Mouse (Mus musculus) left cerebral cortex, adult 2 months (tissue): ENCODE results near the gene Skil. TPM values are rescaled to one million over a fixed set of nuclear protein-coding genes. Genes with fewer than 3 reads are reported as not detected.
"Not testable (repeated sequence)": the region's sequence is repeated elsewhere in the genome, so short reads cannot be mapped to it uniquely, and the experiment has no call there.

Experiments used
- DNase-seq, 2 experiments: peaks; one replicate each; pipeline ENCODE4 v3.0.0; 2021 to 2022; ENCODE audit warnings: low spot score in 2 of 2, mixed read lengths in 1 of 2; ENCODE audit errors: extremely low spot score in 1 of 2
- H3K27ac ChIP-seq: fragments of 200-600 bp; 2 replicates; pipeline ENCODE4 v1.8.1; 2022
- H3K4me3 ChIP-seq: fragments of 200-600 bp; 2 replicates; pipeline ENCODE4 v1.8.1; 2022
- CTCF ChIP-seq: fragments of 200-600 bp; IDR thresholded peaks from 2 replicates; pipeline ENCODE4 v1.8.1; 2022; ENCODE audit warnings: antibody characterized with exemption, mild to moderate bottlenecking, moderate library complexity
- intact Hi-C: fragments of 180-260 bp; cut with DNase I; formaldehyde crosslinking; loops from one replicate; pipeline ENCODE4 v1.15.1; 2025
- total RNA-seq, 2 experiments: library from RNA; stranded (reverse); gene quantifications; 2 replicates each; pipeline ENCODE4 v1.2.3; 2021

The Skil gene
- total RNA-seq, 2 experiments from 2014 or later: 65.8 to 68.1 TPM

DNA sequence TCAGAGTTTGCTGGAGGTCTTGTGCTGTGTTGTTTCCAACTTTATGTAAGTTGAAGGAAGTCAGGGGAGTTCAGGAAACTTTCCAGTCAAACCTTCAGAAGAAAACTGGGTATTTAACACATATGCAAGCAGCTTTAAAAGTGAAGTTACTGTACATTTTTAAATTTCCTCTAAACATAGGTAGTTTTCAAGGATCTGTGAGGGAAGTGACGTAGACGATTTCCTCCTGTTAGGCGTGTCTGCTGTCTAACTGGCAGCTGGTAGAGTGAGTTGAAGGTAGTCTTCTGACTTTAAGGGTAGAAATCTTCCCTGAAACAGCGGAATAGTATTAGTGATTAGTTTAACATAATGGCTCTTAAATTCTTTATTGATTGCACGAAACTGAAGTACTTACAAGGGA lies 5.2 kb downstream of the Skil start:
- H3K4me3 ChIP-seq: no peak overlapping the region; the same call in 1 of the 2 replicates
- TF ChIP-seq CTCF: no peak
- DNase-seq: no peak
- H3K27ac ChIP-seq: no peak overlapping the region
- intact Hi-C loops: no loop called here

DNA sequence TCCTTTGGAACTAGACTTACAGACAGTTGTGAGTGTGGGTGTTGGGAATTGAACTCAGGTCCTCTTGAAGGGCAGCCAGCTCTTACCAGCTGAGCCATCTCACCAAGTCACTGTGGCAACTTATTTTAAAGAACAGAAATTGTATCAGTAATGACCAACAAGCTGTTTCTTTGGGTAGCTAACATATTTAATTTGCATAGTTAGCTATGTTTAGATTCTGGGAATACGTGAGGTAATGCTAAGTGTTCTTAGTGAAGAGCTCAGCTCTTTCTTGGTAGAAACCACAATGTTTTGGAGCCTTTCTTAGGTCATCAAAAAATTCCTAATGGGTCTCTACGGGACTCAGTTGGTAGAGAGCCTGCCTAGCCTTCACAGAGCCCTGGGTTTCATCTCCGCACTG lies 5.9 kb downstream of the Skil start:
- no peak for TF ChIP-seq CTCF
- DNase-seq: no peak
- no peak overlapping the region for H3K4me3 ChIP-seq
- no peak overlapping the region for H3K27ac ChIP-seq
- intact Hi-C loops: no loop called here

DNA sequence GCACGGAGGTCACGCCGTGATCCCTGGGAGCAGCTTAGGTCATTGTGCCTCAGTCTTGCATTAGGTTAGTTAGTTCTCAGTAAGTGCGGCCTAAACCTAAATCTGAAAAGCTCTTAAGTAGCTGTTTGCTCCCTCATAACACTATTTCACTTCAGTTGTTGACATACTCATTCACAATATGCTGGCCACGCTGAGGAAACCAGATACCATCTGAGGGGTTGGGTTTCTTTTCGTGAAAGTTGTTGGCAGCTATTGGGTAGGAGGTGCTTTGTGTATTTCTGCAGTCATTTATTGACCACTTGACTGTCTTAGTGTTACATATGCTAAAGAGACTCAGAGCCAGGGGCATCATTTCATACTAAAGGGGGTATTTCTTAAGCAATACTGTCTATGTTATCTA lies 10.1 kb downstream of the Skil start:
- no peak for DNase-seq
- Histone ChIP-seq H3K4me3 (no peak overlapping the region), H3K27ac (no peak overlapping the region)
- TF ChIP-seq CTCF: no peak
- intact Hi-C loops: no loop called here

DNA sequence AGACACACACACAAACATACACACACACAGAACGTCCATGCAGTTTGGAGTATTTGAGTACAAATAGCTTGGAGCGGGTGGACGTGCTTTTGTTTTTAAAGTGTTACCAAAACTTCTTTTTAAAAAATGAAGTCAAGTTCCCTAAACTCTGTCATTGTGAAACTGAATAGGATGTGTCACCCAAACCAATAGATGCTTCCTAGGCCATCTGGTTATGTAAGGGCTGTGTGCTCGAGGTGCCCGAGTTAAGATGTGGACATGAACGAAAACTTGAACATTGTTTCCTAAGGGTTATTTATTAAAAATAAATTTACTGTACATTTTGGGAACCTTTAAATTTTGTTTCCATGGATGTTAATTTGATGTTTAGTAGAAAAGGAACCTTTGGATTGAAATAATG lies 11.7 kb downstream of the Skil start:
- TF ChIP-seq CTCF: no peak
- intact Hi-C loops: no loop called here
- no peak for DNase-seq
- Histone ChIP-seq H3K27ac (no peak overlapping the region), H3K4me3 (no peak overlapping the region)

DNA sequence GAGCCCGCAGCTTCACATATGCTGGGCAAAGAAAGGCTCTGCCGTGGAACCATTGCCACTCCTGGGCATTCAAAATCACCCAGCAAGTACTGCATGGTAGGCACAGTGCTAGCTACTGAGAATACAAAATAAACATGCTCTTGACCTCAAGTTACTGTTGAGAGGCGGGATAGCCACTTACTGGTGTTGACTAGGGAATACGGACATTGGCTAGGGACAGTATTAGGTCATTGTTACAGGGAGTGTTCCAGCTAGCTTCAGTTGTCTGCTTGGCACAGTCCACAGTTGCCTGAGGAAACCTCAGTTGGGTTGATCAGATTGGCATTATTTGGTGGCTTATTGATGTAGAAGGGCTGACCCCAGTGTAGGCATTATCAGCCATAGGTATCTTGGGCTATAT lies 12.8 kb downstream of the Skil start:
- TF ChIP-seq CTCF: no peak
- intact Hi-C loops: loop anchor here (2.0 kb wide), 1 partner anchor 51 kb away; no protein-coding TSS in a partner anchor
- no peak overlapping the region for H3K27ac ChIP-seq
- H3K4me3 ChIP-seq: no peak overlapping the region
- DNase-seq: peak in 1 of 2 experiments; percentile 5

DNA sequence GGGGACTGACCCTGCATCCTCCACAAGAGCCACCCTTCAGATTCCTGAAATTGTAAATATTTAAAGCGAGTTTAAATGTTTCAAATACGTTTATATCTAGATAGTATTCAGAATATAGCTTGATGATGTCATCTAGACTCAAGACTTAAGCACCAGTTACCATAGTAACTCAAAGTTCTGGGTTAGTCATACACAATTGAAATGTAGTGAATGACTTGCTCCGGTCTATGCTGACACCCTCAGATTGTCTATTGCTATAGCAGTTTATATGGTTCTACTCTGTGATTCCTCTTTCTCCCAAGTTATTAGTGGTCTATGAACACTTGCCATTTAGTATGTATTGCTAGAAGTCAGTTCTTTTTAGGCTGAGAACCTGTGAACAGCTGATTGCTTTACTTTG lies 14.2 kb downstream of the Skil start:
- peak; percentile 57 for TF ChIP-seq CTCF
- intact Hi-C loops: loop anchor here (2.0 kb wide), 1 partner anchor 52 kb away; no protein-coding TSS in a partner anchor
- peak in 1 of 2 experiments; percentile 6 for DNase-seq

DNA sequence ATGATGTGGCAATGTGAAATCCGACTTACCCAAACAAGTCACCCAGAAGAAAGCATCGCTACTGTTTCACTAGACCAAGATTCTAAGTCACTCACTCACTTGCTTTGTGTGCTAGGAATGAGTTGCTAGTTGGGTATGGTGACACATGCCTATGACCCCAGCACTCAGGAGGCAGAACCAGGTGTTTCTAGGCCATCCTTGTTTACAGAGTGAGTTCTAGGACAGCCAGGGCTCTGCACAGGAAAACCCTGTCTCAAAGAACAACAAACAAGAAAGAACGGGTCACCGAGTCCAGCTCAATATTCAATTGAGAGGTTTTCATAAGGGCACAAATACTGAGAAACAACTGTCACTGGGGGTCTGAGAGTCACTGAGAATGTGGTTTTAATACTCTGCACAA lies 28.2 kb downstream of the Skil start:
- no peak for TF ChIP-seq CTCF
- intact Hi-C loops: no loop called here
- no peak for DNase-seq

More for the DNA sequence above, 14.2 kb downstream of the Skil start:
- Histone ChIP-seq H3K27ac (no peak overlapping the region), H3K4me3 (no peak overlapping the region)

DNA sequence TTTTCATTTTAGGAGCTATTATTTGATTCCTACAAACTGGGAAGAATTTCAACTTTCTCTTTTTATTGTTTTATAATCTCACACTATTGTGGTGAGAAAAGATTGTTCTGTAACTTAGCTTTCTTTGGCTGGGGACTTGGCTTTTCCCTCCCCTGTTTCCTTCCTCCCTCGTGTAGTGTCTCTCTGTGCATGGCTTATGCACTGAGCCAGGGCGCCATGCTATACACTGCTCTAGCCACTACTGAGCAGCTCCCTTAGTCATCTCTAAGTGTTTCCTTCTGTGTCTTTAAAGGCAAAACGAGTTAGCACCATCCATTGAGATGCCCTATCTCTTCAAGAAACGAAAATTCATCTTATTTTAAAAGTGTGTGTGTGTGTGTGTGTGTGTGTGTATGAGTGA lies 31.4 kb downstream of the Skil start:
- TF ChIP-seq CTCF: no peak
- no peak overlapping the region for H3K27ac ChIP-seq
- H3K4me3 ChIP-seq: no peak overlapping the region
- no peak for DNase-seq
- intact Hi-C loops: no loop called here

More for the DNA sequence above, 28.2 kb downstream of the Skil start:
- Histone ChIP-seq H3K27ac (no peak overlapping the region), H3K4me3 (no peak overlapping the region)

DNA sequence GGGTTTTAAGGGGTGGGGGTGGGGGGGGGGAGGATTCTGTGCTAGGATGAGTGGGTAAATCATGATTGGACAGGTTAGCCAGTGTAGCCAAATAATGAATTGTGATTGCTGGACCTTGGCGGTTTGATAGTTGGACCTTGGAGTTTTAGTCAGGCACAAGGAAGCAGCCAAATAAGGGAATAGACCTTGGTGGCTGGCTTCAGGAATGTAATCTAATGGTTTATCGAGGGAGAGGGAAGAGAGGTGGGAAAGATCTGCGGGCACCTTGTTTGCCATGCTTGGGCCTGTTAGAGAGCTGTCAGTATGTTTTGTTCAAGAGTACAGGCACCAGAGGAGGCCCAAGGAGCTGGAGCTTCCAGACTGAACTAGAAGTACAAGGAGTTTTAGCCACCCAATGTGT lies 32.0 kb downstream of the Skil start:
- Histone ChIP-seq H3K27ac (no peak overlapping the region), H3K4me3 (no peak overlapping the region)
- no peak for TF ChIP-seq CTCF
- intact Hi-C loops: no loop called here
- no peak for DNase-seq

DNA sequence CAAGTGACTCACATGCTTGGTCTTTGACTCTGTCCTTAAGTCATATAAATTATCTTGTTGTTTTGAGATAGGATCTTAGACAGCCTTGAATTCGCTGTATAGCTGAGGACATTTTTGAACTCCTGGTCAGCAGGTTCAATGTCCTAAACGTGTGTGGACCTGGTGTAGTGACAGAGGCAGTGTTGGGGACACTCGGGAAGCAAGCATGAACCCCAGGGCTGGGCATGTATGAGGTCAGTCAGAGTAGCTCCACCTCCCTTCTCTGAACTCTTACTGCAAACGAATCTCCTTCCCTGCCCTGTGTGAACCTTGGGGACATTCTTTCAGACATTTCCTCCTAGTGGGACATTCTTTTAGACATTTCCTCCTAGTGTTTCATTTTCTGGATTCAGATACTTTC lies 34.9 kb downstream of the Skil start:
- intact Hi-C loops: loop anchor here (10.0 kb wide), 2 partner anchors 435 to 535 kb away; partner anchors contain the start of genes Actrt3 and Lrrc31

DNA sequence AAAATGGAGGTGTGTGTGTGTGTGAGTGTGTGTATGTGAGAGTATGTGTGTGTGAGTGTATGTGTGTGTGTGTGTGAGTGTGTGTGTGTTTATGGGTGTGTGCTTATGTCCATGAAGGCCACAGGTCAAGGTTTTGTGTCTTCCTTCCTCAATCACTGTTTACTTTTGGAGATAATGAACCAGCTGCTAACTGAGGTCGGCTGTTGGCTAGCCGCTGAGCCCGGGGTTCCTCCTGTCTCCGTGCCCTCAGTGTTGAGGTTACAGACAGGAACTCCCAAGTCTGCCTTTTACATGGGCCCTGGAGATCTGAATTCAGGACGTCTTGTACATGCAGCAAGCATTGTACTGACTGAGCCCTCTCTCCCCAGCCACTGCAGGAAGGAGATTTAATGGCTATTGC lies 38.8 kb downstream of the Skil start:
- intact Hi-C loops: loop anchor here (10.0 kb wide), 2 partner anchors 439 to 539 kb away; partner anchors contain the start of genes Actrt3 and Lrrc31
- no peak for TF ChIP-seq CTCF
- no peak overlapping the region for H3K27ac ChIP-seq
- no peak overlapping the region for H3K4me3 ChIP-seq
- DNase-seq: no peak

More for the DNA sequence above, 34.9 kb downstream of the Skil start:
- no peak for DNase-seq
- Histone ChIP-seq H3K27ac (no peak overlapping the region), H3K4me3 (no peak overlapping the region)
- TF ChIP-seq CTCF: no peak

DNA sequence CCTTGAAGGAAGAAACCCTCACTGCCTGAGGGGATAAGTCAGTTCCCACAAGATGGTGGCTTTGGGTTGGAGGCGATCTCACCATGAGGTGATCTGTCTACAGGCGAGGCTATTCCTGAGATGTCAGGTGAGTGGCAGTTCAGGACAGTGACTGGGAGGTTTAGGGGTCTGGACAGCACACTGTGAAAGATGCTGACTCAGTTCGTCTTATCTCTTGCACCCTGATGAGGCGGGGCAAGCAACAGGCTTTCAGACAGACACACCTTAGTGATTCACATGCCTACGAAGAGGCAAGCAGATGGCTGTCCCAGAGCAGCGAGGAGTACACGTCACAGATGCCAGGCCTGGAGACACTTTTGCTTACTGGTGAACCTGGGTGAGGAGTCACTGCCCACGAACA lies 39.4 kb downstream of the Skil start:
- intact Hi-C loops: loop anchor here (10.0 kb wide), 2 partner anchors 439 to 539 kb away; partner anchors contain the start of genes Actrt3 and Lrrc31
- DNase-seq: no peak
- Histone ChIP-seq H3K27ac (no peak overlapping the region), H3K4me3 (no peak overlapping the region)
- TF ChIP-seq CTCF: no peak

DNA sequence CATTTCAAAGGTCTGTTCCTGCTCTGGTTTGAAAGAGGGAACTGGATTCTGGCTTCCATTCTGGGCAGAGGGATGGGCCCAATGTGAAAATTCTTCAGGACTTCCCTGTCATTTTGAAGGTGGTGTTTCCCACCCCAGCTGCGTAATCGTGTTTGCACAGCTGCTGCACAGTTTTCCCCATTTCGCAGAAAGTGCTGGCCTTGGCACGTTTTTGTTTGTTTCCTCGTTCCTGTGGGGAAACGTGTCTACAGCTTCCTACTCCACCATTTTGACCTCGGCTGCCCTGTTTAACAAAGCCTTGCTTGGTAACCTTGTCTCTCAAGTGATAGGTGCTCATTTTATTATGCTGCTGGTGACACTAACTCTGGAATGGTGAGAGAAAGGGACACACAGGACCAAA lies 39.8 kb downstream of the Skil start:
- TF ChIP-seq CTCF: no peak

DNA sequence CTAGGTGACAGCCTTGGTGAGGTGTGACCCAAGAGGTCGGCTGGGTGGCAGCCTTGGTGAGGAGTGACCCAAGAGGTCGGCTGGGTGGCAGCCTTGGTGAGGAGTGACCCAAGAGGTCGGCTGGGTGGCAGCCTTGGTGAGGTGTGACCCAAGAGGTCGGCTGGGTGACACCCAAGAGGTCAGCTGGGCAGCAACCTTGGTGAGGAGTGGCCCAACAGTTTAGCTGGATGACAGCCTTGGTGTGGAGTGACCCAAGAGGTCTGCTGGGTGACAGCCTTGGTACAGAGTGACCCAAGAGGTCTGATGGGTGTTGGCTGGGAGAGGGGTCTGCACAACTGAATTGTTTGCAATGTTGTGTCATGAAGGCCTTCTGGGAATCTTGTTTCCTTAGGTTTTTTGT lies 41.7 kb downstream of the Skil start:
- intact Hi-C loops: loop anchor here (10.0 kb wide), 2 partner anchors 442 to 542 kb away; partner anchors contain the start of genes Actrt3 and Lrrc31
- H3K27ac ChIP-seq, H3K4me3 ChIP-seq, DNase-seq: not testable (repeated sequence)

More for the DNA sequence above, 39.8 kb downstream of the Skil start:
- intact Hi-C loops: loop anchor here (10.0 kb wide), 2 partner anchors 440 to 540 kb away; partner anchors contain the start of genes Actrt3 and Lrrc31
- Histone ChIP-seq H3K4me3 (no peak overlapping the region), H3K27ac (no peak overlapping the region)
- no peak for DNase-seq
